Mouse (Mus musculus) hindbrain, embryonic 16.5 days (tissue): ENCODE data around the gene Rasgef1b. TPM values are rescaled to one million over a fixed set of nuclear protein-coding genes. Genes with fewer than 3 reads are reported as not detected.

ENCODE experiments used
- ATAC-seq: fragments of 200-750 bp; cut with Nextera tagmentation; 2 replicates; pipeline ENCODE4 v1.8.0; 2017; ENCODE audit warnings: moderate TSS enrichment, moderate library complexity
- H3K27ac ChIP-seq: fragments of 300-500 bp; sonication (generic); 2 replicates; pipeline ENCODE4 v1.5.1; 2014; ENCODE audit warnings: low read depth, mild to moderate bottlenecking, control low read depth, low read length, moderate library complexity
- H3K27me3 ChIP-seq: fragments of 300-500 bp; sonication (generic); replicated peaks from 2 replicates; pipeline ENCODE4 v1.6.1; 2014; ENCODE audit warnings: low read length; ENCODE audit not compliant: control insufficient read depth, insufficient read depth
- H3K36me3 ChIP-seq: fragments of 300-500 bp; sonication (generic); 2 replicates; pipeline ENCODE4 v1.6.1; 2014; ENCODE audit warnings: mild to moderate bottlenecking, low read length, moderate library complexity, mixed read lengths; ENCODE audit not compliant: control insufficient read depth, insufficient read depth
- H3K4me1 ChIP-seq: fragments of 300-500 bp; sonication (generic); 2 replicates; pipeline ENCODE4 v1.6.1; 2014; ENCODE audit warnings: low read depth, low read length; ENCODE audit not compliant: control insufficient read depth, insufficient read depth
- H3K4me2 ChIP-seq: fragments of 300-500 bp; sonication (generic); 2 replicates; pipeline ENCODE4 v1.6.1; 2014; ENCODE audit warnings: mild to moderate bottlenecking, low read length, control low read depth, moderate library complexity
- H3K4me3 ChIP-seq: fragments of 300-500 bp; sonication (generic); 2 replicates; pipeline ENCODE4 v1.5.1; 2014; ENCODE audit warnings: mild to moderate bottlenecking, low read length, control low read depth, moderate library complexity
- H3K9ac ChIP-seq: fragments of 300-500 bp; sonication (generic); 2 replicates; pipeline ENCODE4 v1.6.1; 2014; ENCODE audit warnings: low read depth, mild to moderate bottlenecking, control low read depth, low read length, moderate library complexity
- H3K9me3 ChIP-seq: fragments of 300-500 bp; sonication (generic); 2 replicates; pipeline ENCODE4 v1.6.1; 2014; ENCODE audit warnings: mild to moderate bottlenecking, low read length, moderate library complexity; ENCODE audit not compliant: control insufficient read depth
- WGBS: fragments of 180-500 bp; shearing (Covaris S2); extraction: QIAGEN DNeasy Blood & Tissue Kit; methylation state at CpG from one replicate; pipeline ENCODE4 v1.1.7; 2014; 5-methylcytosine and 5-hydroxymethylcytosine counted together
- polyA plus RNA-seq: library from polyadenylated mRNA; unstranded; fragments of >200 nt; fragmentation: Nextera tagmentation; extraction: Ambion mirVana; gene quantifications from 2 replicates; pipeline ENCODE4 v1.2.1, GENCODE M21; 2015

Rasgef1b gene
- polyA plus RNA-seq, 1 experiment from 2014 or later = 43.5 TPM

DNA sequence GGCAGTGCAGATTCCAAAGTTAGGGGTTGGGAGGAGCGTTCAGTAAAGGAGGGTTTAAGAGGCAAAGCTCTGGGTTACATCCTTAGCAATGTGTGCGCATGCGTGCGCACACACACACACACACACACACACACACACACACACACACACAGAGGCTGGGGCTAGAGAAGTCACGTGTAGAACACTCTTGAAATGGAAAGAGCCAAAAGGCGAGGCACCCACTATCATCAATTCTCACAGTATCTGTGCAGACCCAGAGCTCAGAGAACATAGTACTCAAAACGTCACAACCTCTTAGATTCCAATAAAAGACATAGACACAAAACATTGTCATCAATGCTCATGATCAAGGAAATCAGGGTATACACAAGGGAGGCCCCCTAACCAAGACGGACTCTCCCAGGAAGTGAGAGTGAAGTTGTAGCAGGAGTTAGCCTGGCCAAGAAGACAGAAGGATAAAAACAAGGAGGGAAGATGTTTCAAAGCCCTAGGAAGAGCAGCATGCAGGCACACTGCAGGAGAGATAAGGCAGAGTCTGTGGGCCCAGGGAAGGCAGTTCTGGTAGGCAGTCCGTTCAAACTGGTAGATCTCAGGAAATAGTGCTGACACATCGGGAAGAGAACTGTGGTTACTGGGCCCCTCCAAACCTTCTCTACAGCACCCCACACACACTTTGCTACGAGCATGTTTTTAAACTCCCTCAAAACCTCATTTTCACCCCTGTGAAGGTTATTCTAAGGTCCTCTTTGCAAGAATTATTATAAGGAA lies 324.3 kb downstream of the Rasgef1b start:
- Histone ChIP-seq H3K4me1 (peaks cover 16% of the 10 kb centered on the region), H3K27ac (no peak overlapping the region), H3K36me3 (no peaks in the 10 kb centered on the region), H3K9me3 (no peaks in the 10 kb centered on the region), H3K27me3 (no peaks in the 10 kb centered on the region), H3K9ac (no peak overlapping the region), H3K4me3 (no peak overlapping the region), H3K4me2 (no peak overlapping the region)
- no peak for ATAC-seq
- 88% methylated on average over 11 of the region's 11 CpGs for WGBS

DNA sequence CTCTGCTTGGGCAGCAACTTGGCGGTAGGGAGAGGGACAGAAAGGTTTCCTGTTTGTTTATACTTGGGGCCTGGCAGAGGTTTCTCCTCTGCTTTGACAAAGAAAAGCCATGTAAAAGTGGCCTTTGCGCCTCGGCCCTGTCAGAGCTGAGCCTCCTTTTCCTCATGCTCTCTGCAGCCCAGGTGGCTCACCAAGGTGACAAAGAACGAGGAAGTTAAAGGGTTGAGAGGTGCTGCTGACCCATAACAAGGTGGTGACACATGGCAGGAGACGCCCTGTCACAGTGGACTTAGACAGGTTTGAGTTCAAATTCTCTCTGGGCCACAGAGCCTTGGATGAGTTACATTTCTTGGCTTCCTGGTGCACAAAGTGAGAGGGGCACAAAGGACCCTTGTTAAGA lies 325.5 kb downstream of the Rasgef1b start:
- H3K9ac ChIP-seq = no peak overlapping the region
- 55% methylated on average over 5 of the region's 5 CpGs for WGBS
- H3K27me3 ChIP-seq = no peaks in the 10 kb centered on the region
- H3K27ac ChIP-seq = no peak overlapping the region
- no peaks in the 10 kb centered on the region for H3K36me3 ChIP-seq
- no peaks in the 10 kb centered on the region for H3K9me3 ChIP-seq
- ATAC-seq = no peak
- no peak overlapping the region for H3K4me3 ChIP-seq
- no peak overlapping the region for H3K4me2 ChIP-seq
- H3K4me1 ChIP-seq = peaks cover 16% of the 10 kb centered on the region

DNA sequence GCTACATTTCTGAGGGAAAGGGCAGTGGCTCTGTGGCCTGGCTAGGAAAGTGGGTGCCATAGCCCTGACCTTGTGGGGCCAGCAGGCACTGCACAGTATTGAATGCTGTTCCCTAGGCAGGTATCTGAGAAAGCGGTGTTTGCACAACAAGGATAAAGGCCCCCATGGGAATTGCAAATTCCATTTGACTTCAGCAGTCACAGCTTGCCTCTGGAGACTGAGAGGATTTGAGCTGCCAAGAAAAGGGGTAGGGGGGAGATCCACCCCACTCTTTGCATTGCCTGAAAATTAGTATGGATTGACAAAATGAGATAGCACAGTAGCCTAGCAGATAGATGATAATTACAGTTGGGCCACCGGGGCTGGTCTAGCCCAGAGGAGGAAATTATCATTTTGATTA lies 326.1 kb downstream of the Rasgef1b start:
- H3K4me3 ChIP-seq = no peak overlapping the region
- no peak overlapping the region for H3K4me2 ChIP-seq
- peaks cover 16% of the 10 kb centered on the region for H3K4me1 ChIP-seq
- H3K27me3 ChIP-seq = no peaks in the 10 kb centered on the region
- no peak overlapping the region for H3K9ac ChIP-seq
- ATAC-seq = peak; percentile 51; the same call in 1 of the 2 replicates
- H3K36me3 ChIP-seq = no peaks in the 10 kb centered on the region
- 20% methylated on average over 2 of the region's 2 CpGs for WGBS
- peak overlapping the region; percentile 8; the same call in 1 of the 2 replicates for H3K27ac ChIP-seq
- no peaks in the 10 kb centered on the region for H3K9me3 ChIP-seq

DNA sequence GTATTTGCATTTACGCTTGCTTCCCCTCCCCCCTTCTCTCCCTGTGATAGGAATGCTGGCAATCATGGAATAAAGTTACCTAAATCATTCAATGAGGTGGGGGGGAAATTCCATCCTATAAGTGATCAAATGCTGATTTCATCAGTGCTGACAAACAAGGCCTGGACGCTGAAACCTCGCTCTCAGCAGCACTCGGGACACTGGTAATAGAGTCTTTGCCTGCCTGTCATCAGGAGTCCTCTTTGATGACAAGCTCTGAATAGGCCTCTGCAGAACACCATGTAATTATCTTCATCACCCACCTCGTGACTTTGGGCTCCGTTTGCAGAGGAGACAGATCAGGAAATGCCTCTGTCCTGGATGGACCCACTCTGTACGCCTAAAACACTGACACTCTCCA lies 326.6 kb downstream of the Rasgef1b start:
- H3K27ac ChIP-seq = peak overlapping the region; percentile 8; the same call in 1 of the 2 replicates
- no peak overlapping the region for H3K4me3 ChIP-seq
- H3K27me3 ChIP-seq = no peaks in the 10 kb centered on the region
- peak; percentile 22; the same call in 1 of the 2 replicates for ATAC-seq
- H3K9ac ChIP-seq = 0 out of 2 replicates have a peak overlapping the region, but pooled peaks have one; percentile 29
- WGBS = 20% methylated on average over 7 of the region's 7 CpGs
- peaks cover 16% of the 10 kb centered on the region for H3K4me1 ChIP-seq
- no peaks in the 10 kb centered on the region for H3K36me3 ChIP-seq
- no peak overlapping the region for H3K4me2 ChIP-seq
- H3K9me3 ChIP-seq = no peaks in the 10 kb centered on the region

DNA sequence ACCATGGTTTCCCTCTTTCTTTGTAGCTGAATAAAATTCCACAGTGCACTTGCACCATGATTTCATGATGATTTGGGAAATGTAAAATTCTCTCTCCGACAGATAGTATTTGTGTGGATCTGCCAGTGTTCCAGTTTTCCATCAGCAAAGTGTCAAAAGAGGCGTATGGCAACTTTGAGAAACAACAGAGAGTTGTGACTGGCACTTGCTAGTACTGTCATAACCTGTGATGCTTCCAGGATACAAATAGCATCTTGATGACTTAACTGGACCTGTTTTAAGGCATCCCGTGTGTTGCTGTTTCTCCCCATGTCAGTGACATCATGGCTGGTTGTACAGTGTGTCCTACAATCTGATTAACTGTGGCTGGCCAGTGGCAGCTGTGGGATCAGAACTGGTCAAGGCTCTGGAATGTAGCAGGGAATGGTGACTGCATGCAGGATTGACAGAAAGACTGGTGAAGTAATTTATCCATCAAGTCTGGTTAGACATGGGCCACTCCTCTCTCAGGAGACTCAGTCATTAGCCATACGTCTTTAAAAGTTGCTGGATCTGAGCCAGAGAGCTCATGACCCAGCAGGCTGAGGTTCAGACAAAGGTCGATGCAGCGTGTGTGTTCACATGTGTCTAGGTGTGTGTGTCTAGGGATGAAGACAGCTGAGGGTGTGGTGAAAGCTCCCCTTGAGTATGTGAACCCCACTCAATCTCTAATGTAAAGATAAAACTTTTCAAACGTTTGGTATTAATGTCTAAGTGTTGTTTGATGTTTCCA lies 328.8 kb downstream of the Rasgef1b start:
- Histone ChIP-seq H3K27ac (no peak overlapping the region), H3K4me1 (peaks cover 14% of the 10 kb centered on the region), H3K4me2 (no peak overlapping the region), H3K4me3 (no peak overlapping the region), H3K36me3 (no peaks in the 10 kb centered on the region), H3K9me3 (no peaks in the 10 kb centered on the region), H3K27me3 (no peaks in the 10 kb centered on the region), H3K9ac (no peak overlapping the region)
- 65% methylated on average over 7 of the region's 7 CpGs for WGBS
- no peak for ATAC-seq

DNA sequence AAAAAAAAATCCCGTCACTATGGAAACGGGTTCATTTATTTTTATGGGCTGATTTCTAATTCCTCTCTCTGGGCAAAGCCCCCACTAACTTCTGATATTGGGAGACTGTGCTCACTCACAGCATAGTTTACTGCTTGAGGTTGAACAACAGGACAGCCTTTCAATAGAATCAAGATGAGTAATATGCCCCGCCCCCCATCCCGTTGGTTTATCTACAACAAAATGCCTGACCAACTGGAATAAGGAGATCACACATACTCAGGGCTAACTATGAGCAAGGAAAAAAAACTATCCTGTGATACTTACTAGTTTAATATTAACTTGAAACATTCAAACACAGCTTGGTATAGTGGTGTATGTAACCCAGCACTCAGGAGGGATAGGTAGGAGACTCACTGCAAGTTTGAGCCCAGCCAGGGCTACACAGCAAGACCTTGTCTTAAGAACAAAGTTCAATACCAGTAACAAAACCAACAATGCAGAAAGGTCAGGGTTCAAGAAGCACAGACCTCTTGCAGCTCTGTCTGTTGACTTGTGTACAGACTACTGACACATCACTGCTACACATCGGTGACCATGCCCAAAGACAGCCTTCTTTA lies 330.3 kb downstream of the Rasgef1b start:
- Histone ChIP-seq H3K9me3 (no peaks in the 10 kb centered on the region), H3K27ac (no peak overlapping the region), H3K27me3 (no peaks in the 10 kb centered on the region), H3K36me3 (no peaks in the 10 kb centered on the region), H3K9ac (no peak overlapping the region), H3K4me3 (no peak overlapping the region), H3K4me2 (no peak overlapping the region), H3K4me1 (peaks cover 14% of the 10 kb centered on the region)
- ATAC-seq = no peak
- WGBS = 57% methylated on average over 5 of the region's 5 CpGs

DNA sequence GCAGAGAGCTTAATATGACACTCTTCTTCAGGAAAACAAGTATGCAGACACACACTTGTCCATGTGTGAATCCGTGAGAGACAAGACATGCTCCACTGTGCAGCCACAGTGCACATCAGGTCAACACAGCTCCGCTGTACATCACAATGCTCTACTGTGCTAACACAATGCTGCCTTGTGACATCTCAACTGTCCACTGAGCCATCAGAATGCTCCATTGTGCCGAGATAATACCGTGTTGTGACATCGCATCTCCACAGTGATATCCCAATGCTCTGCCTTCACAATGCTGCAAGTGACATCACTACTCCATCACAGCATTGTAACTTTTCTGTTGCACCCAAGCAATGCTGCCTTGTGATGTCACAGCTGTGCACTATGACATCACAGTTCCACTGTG lies 334.3 kb downstream of the Rasgef1b start:
- Histone ChIP-seq H3K27me3 (no peaks in the 10 kb centered on the region; the same call in 1 of the 2 replicates), H3K4me1 (no peaks in the 10 kb centered on the region), H3K9ac (no peak overlapping the region), H3K9me3 (no peaks in the 10 kb centered on the region), H3K4me2 (no peak overlapping the region), H3K4me3 (no peak overlapping the region), H3K27ac (no peak overlapping the region), H3K36me3 (no peaks in the 10 kb centered on the region)
- 92% methylated on average over 5 of the region's 5 CpGs for WGBS
- no peak for ATAC-seq

DNA sequence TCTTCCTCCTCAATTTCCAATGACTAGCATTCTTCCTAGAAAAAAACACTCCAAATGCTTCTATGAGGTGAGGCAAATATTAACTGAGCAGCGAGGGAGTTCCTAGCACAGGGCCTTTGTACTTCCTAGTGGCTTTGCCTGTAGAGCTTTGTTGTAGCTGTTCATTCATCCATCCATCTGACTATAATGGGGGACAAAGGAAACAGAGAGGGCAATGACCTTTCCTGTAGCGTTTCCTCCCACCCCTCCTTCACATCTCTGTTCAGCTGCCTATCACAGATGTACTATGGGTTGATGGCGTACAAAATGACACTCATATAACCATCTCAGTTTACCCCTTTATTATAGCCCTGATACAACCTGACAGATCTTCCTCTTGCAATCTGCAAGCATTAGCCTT lies 337.3 kb downstream of the Rasgef1b start:
- no peaks in the 10 kb centered on the region for H3K36me3 ChIP-seq
- H3K27me3 ChIP-seq = peaks cover 2% of the 10 kb centered on the region
- H3K4me2 ChIP-seq = no peak overlapping the region
- ATAC-seq = no peak
- WGBS = 26% methylated on average over 3 of the region's 3 CpGs
- H3K9ac ChIP-seq = no peak overlapping the region
- H3K4me3 ChIP-seq = no peak overlapping the region
- no peak overlapping the region for H3K27ac ChIP-seq
- no peaks in the 10 kb centered on the region for H3K9me3 ChIP-seq
- H3K4me1 ChIP-seq = peaks cover 6% of the 10 kb centered on the region; the same call in 1 of the 2 replicates

DNA sequence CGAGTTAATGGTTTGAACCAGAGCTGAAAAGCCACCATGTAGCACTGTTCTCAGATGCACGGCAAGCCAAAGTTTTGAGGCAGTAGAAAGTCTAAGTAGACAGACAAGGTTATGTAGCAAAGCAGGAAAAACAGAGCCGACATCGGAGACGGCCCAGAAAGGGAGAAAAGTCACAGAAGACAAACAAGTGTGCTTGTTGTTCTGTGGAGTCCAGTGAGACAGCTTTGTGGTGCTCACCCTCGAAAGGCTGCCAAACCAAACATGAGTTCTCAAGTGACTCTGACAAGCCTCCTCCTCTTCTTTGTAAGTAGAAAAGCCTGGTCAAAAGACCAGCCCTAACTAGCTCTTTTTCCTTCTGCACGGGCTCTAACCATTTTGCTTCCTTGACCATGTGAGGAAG lies 338.1 kb downstream of the Rasgef1b start:
- Histone ChIP-seq H3K4me2 (no peak overlapping the region), H3K9me3 (no peaks in the 10 kb centered on the region), H3K27ac (no peak overlapping the region), H3K36me3 (no peaks in the 10 kb centered on the region), H3K4me3 (no peak overlapping the region), H3K4me1 (peaks cover 13% of the 10 kb centered on the region; the same call in 1 of the 2 replicates), H3K27me3 (peaks cover 2% of the 10 kb centered on the region), H3K9ac (no peak overlapping the region)
- no peak for ATAC-seq
- WGBS = 57% methylated on average over 7 of the region's 7 CpGs
